Mouse (Mus musculus): ENCODE data around the gene Harbi1. TPM values are rescaled to one million over a fixed set of nuclear protein-coding genes. Genes with fewer than 3 reads are reported as not detected.

The Harbi1 gene
- polyA plus RNA-seq (2012; rRNA removed): 1.9 and 3.5 TPM in 2 replicates

GRCm38 (mm10) chr2:91710272-91711234 is at the start of gene Harbi1, which contains the start of gene Atg13:
Gene Harbi1, plus strand, starts transcription at chr2:91710852.
Gene Atg13, minus strand, starts transcription at chr2:91710576.
- Histone ChIP-seq H3K4me3 (replicated peaks; ENCODE audit: extremely low read depth, low read depth, low read length) (peak within 1 kb of the TSS; percentile 100), H3K4me1 (ENCODE audit: control insufficient read depth, insufficient read depth, low read length) (peaks cover 9% of the 10 kb centered on the region)
- under 1% methylated on average over 66 of the region's 66 CpGs for WGBS
- DNase-seq: peak; percentile 94
- TF ChIP-seq CTCF (IDR thresholded peaks at IDR 0.05; ENCODE audit: insufficient read depth, low read length) (no peak), POLR2A (IDR thresholded peaks at IDR 0.05; ENCODE audit: borderline replicate concordance, extremely low read depth, low read depth, low read length) (peak; percentile 85; the same call in 1 of the 2 replicates)

GRCm38 (mm10) chr2:91660981-91661380 is 49.7 kb upstream of the Harbi1 start:
- 90% methylated on average over 6 of the region's 6 CpGs for WGBS
- H3K4me1 ChIP-seq (ENCODE audit: control insufficient read depth, insufficient read depth, low read length): peaks cover 6% of the 10 kb centered on the region
- H3K4me3 ChIP-seq (replicated peaks; ENCODE audit: extremely low read depth, low read depth, low read length): no peak overlapping the region
- no peak for TF ChIP-seq CTCF (IDR thresholded peaks at IDR 0.05; ENCODE audit: insufficient read depth, low read length)
- TF ChIP-seq POLR2A (IDR thresholded peaks at IDR 0.05; ENCODE audit: borderline replicate concordance, extremely low read depth, low read depth, low read length): no peak
- DNase-seq: no peak

- TF ChIP-seq POLR2A (IDR thresholded peaks at IDR 0.05; ENCODE audit: borderline replicate concordance, extremely low read depth, low read depth, low read length): no peak
- TF ChIP-seq CTCF (IDR thresholded peaks at IDR 0.05; ENCODE audit: insufficient read depth, low read length): no peak
- DNase-seq: no peak
Observed at GRCm38 (mm10) chr2:91664780-91665179, 45.9 kb upstream of the Harbi1 start.

GRCm38 (mm10) chr2:91666386-91666910 is 44.2 kb upstream of the Harbi1 start:
- no peaks in the 10 kb centered on the region for H3K4me1 ChIP-seq (ENCODE audit: control insufficient read depth, insufficient read depth, low read length)
- no peak overlapping the region for H3K4me3 ChIP-seq (replicated peaks; ENCODE audit: extremely low read depth, low read depth, low read length)
- WGBS: 88% methylated on average over 6 of the region's 6 CpGs
- no peak for DNase-seq
- TF ChIP-seq CTCF (IDR thresholded peaks at IDR 0.05; ENCODE audit: insufficient read depth, low read length) (no peak), POLR2A (IDR thresholded peaks at IDR 0.05; ENCODE audit: borderline replicate concordance, extremely low read depth, low read depth, low read length) (no peak)

More at GRCm38 (mm10) chr2:91664780-91665179, 45.9 kb upstream of the Harbi1 start:
- Histone ChIP-seq H3K4me3 (replicated peaks; ENCODE audit: extremely low read depth, low read depth, low read length) (no peak overlapping the region), H3K4me1 (ENCODE audit: control insufficient read depth, insufficient read depth, low read length) (no peaks in the 10 kb centered on the region)

- no peak overlapping the region for H3K4me3 ChIP-seq (replicated peaks; ENCODE audit: extremely low read depth, low read depth, low read length)
- WGBS: 70% methylated on average over 2 of the region's 2 CpGs
- no peaks in the 10 kb centered on the region for H3K4me1 ChIP-seq (ENCODE audit: control insufficient read depth, insufficient read depth, low read length)
- no peak for TF ChIP-seq CTCF (IDR thresholded peaks at IDR 0.05; ENCODE audit: insufficient read depth, low read length)
- TF ChIP-seq POLR2A (IDR thresholded peaks at IDR 0.05; ENCODE audit: borderline replicate concordance, extremely low read depth, low read depth, low read length): no peak
- DNase-seq: no peak
Observed at GRCm38 (mm10) chr2:91667747-91668146, 42.9 kb upstream of the Harbi1 start.

- WGBS: 90% methylated on average over 8 of the region's 8 CpGs
- no peak for TF ChIP-seq POLR2A (IDR thresholded peaks at IDR 0.05; ENCODE audit: borderline replicate concordance, extremely low read depth, low read depth, low read length)
- TF ChIP-seq CTCF (IDR thresholded peaks at IDR 0.05; ENCODE audit: insufficient read depth, low read length): no peak
- Histone ChIP-seq H3K4me1 (ENCODE audit: control insufficient read depth, insufficient read depth, low read length) (no peaks in the 10 kb centered on the region), H3K4me3 (replicated peaks; ENCODE audit: extremely low read depth, low read depth, low read length) (no peak overlapping the region)
- DNase-seq: no peak
Observed at GRCm38 (mm10) chr2:91669326-91669725, 41.3 kb upstream of the Harbi1 start.

- TF ChIP-seq POLR2A (IDR thresholded peaks at IDR 0.05; ENCODE audit: borderline replicate concordance, extremely low read depth, low read depth, low read length) (no peak), CTCF (IDR thresholded peaks at IDR 0.05; ENCODE audit: insufficient read depth, low read length) (no peak)
- no peaks in the 10 kb centered on the region for H3K4me1 ChIP-seq (ENCODE audit: control insufficient read depth, insufficient read depth, low read length)
- 78% methylated on average over 6 of the region's 6 CpGs for WGBS
- no peak for DNase-seq
- no peak overlapping the region for H3K4me3 ChIP-seq (replicated peaks; ENCODE audit: extremely low read depth, low read depth, low read length)
Observed at GRCm38 (mm10) chr2:91670038-91670437, 40.6 kb upstream of the Harbi1 start.

- Histone ChIP-seq H3K4me3 (replicated peaks; ENCODE audit: extremely low read depth, low read depth, low read length) (no peak overlapping the region), H3K4me1 (ENCODE audit: control insufficient read depth, insufficient read depth, low read length) (no peaks in the 10 kb centered on the region)
- TF ChIP-seq POLR2A (IDR thresholded peaks at IDR 0.05; ENCODE audit: borderline replicate concordance, extremely low read depth, low read depth, low read length): no peak
- no peak for TF ChIP-seq CTCF (IDR thresholded peaks at IDR 0.05; ENCODE audit: insufficient read depth, low read length)
- no peak for DNase-seq
- 69% methylated on average over 2 of the region's 2 CpGs for WGBS
Observed at GRCm38 (mm10) chr2:91673587-91673986, 37.1 kb upstream of the Harbi1 start.

GRCm38 (mm10) chr2:91674895-91675294 is 35.8 kb upstream of the Harbi1 start:
- DNase-seq: no peak
- TF ChIP-seq CTCF (IDR thresholded peaks at IDR 0.05; ENCODE audit: insufficient read depth, low read length) (no peak), POLR2A (IDR thresholded peaks at IDR 0.05; ENCODE audit: borderline replicate concordance, extremely low read depth, low read depth, low read length) (no peak)
- 85% methylated on average over 5 of the region's 5 CpGs for WGBS
- Histone ChIP-seq H3K4me3 (replicated peaks; ENCODE audit: extremely low read depth, low read depth, low read length) (no peak overlapping the region), H3K4me1 (ENCODE audit: control insufficient read depth, insufficient read depth, low read length) (no peaks in the 10 kb centered on the region)
